8 mouse cellular contexts compared by ENCODE assay signal in genomic region chr5:8055721-8056129, GRCm38 (mm10). TPM values are rescaled to one million over a fixed set of nuclear protein-coding genes. Genes with fewer than 3 reads are reported as not detected.
DNase-seq lines count a peak whose midpoint lies in the region; ATAC-seq and TF ChIP-seq lines count a peak whose summit lies in the region.

No protein-coding gene starts in this region.

- no peak for TF ChIP-seq EP300 in stomach, postnatal 0 days (optimal IDR thresholded peaks at IDR 0.05)

- peak overlapping the region; percentile 81 for H3K9ac ChIP-seq in embryonic facial prominence, embryonic 12.5 days
- peak overlapping the region; percentile 86 for H3K9ac ChIP-seq in hindbrain, embryonic 15.5 days
- peak overlapping the region; percentile 93 for H3K9ac ChIP-seq in stomach, postnatal 0 days (ENCODE audit: low read length)

- H3K4me2 ChIP-seq in embryonic facial prominence, embryonic 12.5 days (replicated peaks) = peak overlapping the region; percentile 66
- peak overlapping the region; percentile 64 for H3K4me2 ChIP-seq in hindbrain, embryonic 15.5 days
- peak overlapping the region; percentile 61 for H3K4me2 ChIP-seq in stomach, postnatal 0 days (replicated peaks; ENCODE audit: low read depth)

- peak; percentile 32; the same call in 1 of the 2 replicates for ATAC-seq in embryonic facial prominence, embryonic 12.5 days (ENCODE audit: insufficient number of reproducible peaks, insufficient read depth, low FRiP score, low TSS enrichment)
- peak; percentile 43; the same call in 1 of the 2 replicates for ATAC-seq in hindbrain, embryonic 15.5 days (ENCODE audit: low FRiP score, low read depth)
- peak; percentile 62 for ATAC-seq in stomach, postnatal 0 days (ENCODE audit: low FRiP score, low TSS enrichment)

- DNase-seq in spleen, adult 12 weeks (ENCODE audit: low spot score) = peak; percentile 22
- no peak for DNase-seq in spleen, postnatal 14 days (ENCODE audit: low spot score in 2 of 2)
- peak; percentile 30 for DNase-seq in lung, postnatal 36 days
- peak; percentile 64 for DNase-seq in stomach, postnatal 0 days (ENCODE audit: low spot score)
- DNase-seq in left cerebral cortex, adult 8-10 months (ENCODE audit: low spot score in 2 of 2) = no peak
- DNase-seq in right cerebral cortex, postnatal 25 days = no peak

- peak overlapping the region; percentile 74 for H3K4me3 ChIP-seq in embryonic facial prominence, embryonic 12.5 days
- peak overlapping the region; percentile 77 for H3K4me3 ChIP-seq in hindbrain, embryonic 15.5 days
- peak overlapping the region; percentile 75 for H3K4me3 ChIP-seq in stomach, postnatal 0 days (ENCODE audit: low read depth, low read length)

- H3K27ac ChIP-seq in embryonic facial prominence, embryonic 12.5 days = no peak overlapping the region
- H3K27ac ChIP-seq in hindbrain, embryonic 15.5 days (replicated peaks) = peak overlapping the region; percentile 84
- peak overlapping the region; percentile 98 for H3K27ac ChIP-seq in stomach, postnatal 0 days (replicated peaks)

- H3K36me3 ChIP-seq in embryonic facial prominence, embryonic 12.5 days = peaks cover 11% of the 10 kb centered on the region
- peaks cover 15% of the 10 kb centered on the region for H3K36me3 ChIP-seq in hindbrain, embryonic 15.5 days
- H3K36me3 ChIP-seq in stomach, postnatal 0 days (ENCODE audit: control insufficient read depth, insufficient read depth, low read length) = peaks cover 4% of the 10 kb centered on the region

- no peaks in the 10 kb centered on the region for H3K9me3 ChIP-seq in embryonic facial prominence, embryonic 12.5 days
- H3K9me3 ChIP-seq in hindbrain, embryonic 15.5 days = no peaks in the 10 kb centered on the region
- H3K9me3 ChIP-seq in stomach, postnatal 0 days (ENCODE audit: control insufficient read depth, low read length) = no peaks in the 10 kb centered on the region

- 35% methylated on average over 8 of the region's 8 CpGs for WGBS in embryonic facial prominence, embryonic 12.5 days
- WGBS in hindbrain, embryonic 15.5 days = 30% methylated on average over 8 of the region's 8 CpGs
- 10% methylated on average over 8 of the region's 8 CpGs for WGBS in stomach, postnatal 0 days

- no peak for TF ChIP-seq CTCF in stomach, postnatal 0 days (IDR thresholded peaks at IDR 0.05; ENCODE audit: low read depth)

- no peaks in the 10 kb centered on the region for H3K27me3 ChIP-seq in embryonic facial prominence, embryonic 12.5 days
- no peaks in the 10 kb centered on the region for H3K27me3 ChIP-seq in hindbrain, embryonic 15.5 days
- H3K27me3 ChIP-seq in stomach, postnatal 0 days (ENCODE audit: control insufficient read depth, insufficient read depth, low read length) = no peaks in the 10 kb centered on the region

- H3K4me1 ChIP-seq in embryonic facial prominence, embryonic 12.5 days = peaks cover 11% of the 10 kb centered on the region
- peaks cover 18% of the 10 kb centered on the region for H3K4me1 ChIP-seq in hindbrain, embryonic 15.5 days (replicated peaks)
- H3K4me1 ChIP-seq in stomach, postnatal 0 days (replicated peaks; ENCODE audit: control insufficient read depth, insufficient read depth) = no peaks in the 10 kb centered on the region

RNA-seq across cellular contexts. Expression of gene Sri, which starts 9.8 kb away (rescaled TPM):
- polyA plus RNA-seq in embryonic facial prominence, embryonic 12.5 days (2016; fragmentation: Nextera tagmentation; extraction: Ambion mirVana) = 229 and 241 TPM in 2 replicates
- polyA plus RNA-seq in hindbrain, embryonic 15.5 days (2015; fragmentation: Nextera tagmentation; extraction: Ambion mirVana) = 170 and 191 TPM in 2 replicates
- polyA plus RNA-seq in stomach, postnatal 0 days (2015; fragmentation: Nextera tagmentation; extraction: Ambion mirVana) = 396 and 411 TPM in 2 replicates
- 100 to 1,000 TPM in 2 of 4 experiments, 10 to 100 TPM in 2; 88.7 to 108 (median 99.9) TPM for total RNA-seq in left cerebral cortex, adult 8-10 months (2022)

Comparison
In these comparisons a context has a peak if more than half of its experiments do, and no peak if none do; other contexts are left out.
1. DNase-seq: peak in spleen, adult 12 weeks (single experiment), lung, postnatal 36 days (single experiment) and stomach, postnatal 0 days (single experiment); none in spleen, postnatal 14 days (0 of 2), left cerebral cortex, adult 8-10 months (0 of 2) and right cerebral cortex, postnatal 25 days (single experiment).
2. Peak in every context shown above with its lines, with median percentiles within 50 percentile points of each other: ATAC-seq, H3K4me2 ChIP-seq, H3K4me3 ChIP-seq and H3K9ac ChIP-seq.